Mouse (Mus musculus) forebrain, embryonic 16.5 days (tissue): ENCODE measurements around the gene Ptpre. TPM values are rescaled to one million over a fixed set of nuclear protein-coding genes. Genes with fewer than 3 reads are reported as not detected.

Experiments
- ATAC-seq: fragments of 200-750 bp; cut with Nextera tagmentation; 2 replicates; pipeline ENCODE4 v1.8.0; 2017; ENCODE audit warnings: mild to moderate bottlenecking, moderate library complexity
- H3K27ac ChIP-seq: fragments of 300-500 bp; sonication (generic); 2 replicates; pipeline ENCODE4 v1.5.1; 2014; ENCODE audit warnings: low read length, control low read depth
- H3K27me3 ChIP-seq: fragments of 300-500 bp; sonication (generic); replicated peaks from 2 replicates; pipeline ENCODE4 v1.6.1; 2014; ENCODE audit warnings: low read length; ENCODE audit not compliant: control insufficient read depth, insufficient read depth
- H3K36me3 ChIP-seq: fragments of 300-500 bp; sonication (generic); 2 replicates; pipeline ENCODE4 v1.6.1; 2014; ENCODE audit not compliant: control insufficient read depth, insufficient read depth
- H3K4me1 ChIP-seq: fragments of 300-500 bp; sonication (generic); replicated peaks from 2 replicates; pipeline ENCODE4 v1.6.1; 2014; ENCODE audit warnings: low read length; ENCODE audit not compliant: control insufficient read depth, insufficient read depth
- H3K4me2 ChIP-seq: fragments of 300-500 bp; sonication (generic); 2 replicates; pipeline ENCODE4 v1.6.1; 2014; ENCODE audit warnings: mild to moderate bottlenecking, low read length, control low read depth
- H3K4me3 ChIP-seq: fragments of 300-500 bp; sonication (generic); replicated peaks from 2 replicates; pipeline ENCODE4 v1.5.1; 2014; ENCODE audit warnings: mild to moderate bottlenecking, low read length, control low read depth
- H3K9ac ChIP-seq: fragments of 300-500 bp; sonication (generic); replicated peaks from 2 replicates; pipeline ENCODE4 v1.6.1; 2014; ENCODE audit warnings: low read depth, low read length, control low read depth
- H3K9me3 ChIP-seq: fragments of 300-500 bp; sonication (generic); 2 replicates; pipeline ENCODE4 v1.6.1; 2016; ENCODE audit warnings: low read length; ENCODE audit not compliant: control insufficient read depth
- WGBS: fragments of 180-500 bp; shearing (Covaris S2); extraction: QIAGEN DNeasy Blood & Tissue Kit; methylation state at CpG from one replicate; pipeline ENCODE4 v1.1.7; 2014; 5-methylcytosine and 5-hydroxymethylcytosine counted together
- polyA plus RNA-seq: library from polyadenylated mRNA; unstranded; fragments of >200 nt; fragmentation: Nextera tagmentation; extraction: Ambion mirVana; gene quantifications from 2 replicates; pipeline ENCODE4 v1.2.1, GENCODE M21; 2015

The Ptpre gene
- polyA plus RNA-seq, 1 experiment from 2014 or later = 4.5 TPM

GRCm38 (mm10) chr7:135544321-135544720, 7.0 kb downstream of the Ptpre start:
- no peak for ATAC-seq
- no peak overlapping the region for H3K4me2 ChIP-seq
- H3K27me3 ChIP-seq = 0 out of 2 replicates have a peak, but pooled peaks cover 3% of the 10 kb centered on the region
- no peak overlapping the region for H3K4me3 ChIP-seq
- H3K4me1 ChIP-seq = peaks cover 4% of the 10 kb centered on the region; the same call in 1 of the 2 replicates
- no peaks in the 10 kb centered on the region for H3K36me3 ChIP-seq
- no peak overlapping the region for H3K9ac ChIP-seq
- H3K9me3 ChIP-seq = no peaks in the 10 kb centered on the region
- H3K27ac ChIP-seq = no peak overlapping the region
- WGBS = 94% methylated on average over 6 of the region's 6 CpGs

- H3K4me3 ChIP-seq = no peak overlapping the region
- peaks cover 4% of the 10 kb centered on the region; the same call in 1 of the 2 replicates for H3K4me1 ChIP-seq
- no peaks in the 10 kb centered on the region for H3K27me3 ChIP-seq
- H3K36me3 ChIP-seq = no peaks in the 10 kb centered on the region
- no peak overlapping the region for H3K9ac ChIP-seq
- H3K27ac ChIP-seq = no peak overlapping the region
- H3K4me2 ChIP-seq = no peak overlapping the region
- ATAC-seq = no peak
- H3K9me3 ChIP-seq = no peaks in the 10 kb centered on the region
- 80% methylated on average over 7 of the region's 7 CpGs for WGBS
These were observed 8.7 kb downstream of the Ptpre start for GRCm38 (mm10) chr7:135545957-135546356.

GRCm38 (mm10) chr7:135546530-135546929, 9.2 kb downstream of the Ptpre start:
- no peak for ATAC-seq
- no peaks in the 10 kb centered on the region for H3K9me3 ChIP-seq
- H3K4me1 ChIP-seq = peaks cover 4% of the 10 kb centered on the region; the same call in 1 of the 2 replicates
- 59% methylated on average over 5 of the region's 5 CpGs for WGBS
- H3K36me3 ChIP-seq = no peaks in the 10 kb centered on the region
- no peaks in the 10 kb centered on the region for H3K27me3 ChIP-seq
- H3K4me3 ChIP-seq = no peak overlapping the region
- H3K9ac ChIP-seq = no peak overlapping the region
- H3K4me2 ChIP-seq = no peak overlapping the region
- H3K27ac ChIP-seq = no peak overlapping the region

- WGBS = 73% methylated on average over 6 of the region's 6 CpGs
- ATAC-seq = no peak
- H3K4me2 ChIP-seq = no peak overlapping the region
- peaks cover 4% of the 10 kb centered on the region; the same call in 1 of the 2 replicates for H3K4me1 ChIP-seq
- no peak overlapping the region for H3K4me3 ChIP-seq
- H3K9me3 ChIP-seq = no peaks in the 10 kb centered on the region
- no peaks in the 10 kb centered on the region for H3K27me3 ChIP-seq
- H3K36me3 ChIP-seq = no peaks in the 10 kb centered on the region
- no peak overlapping the region for H3K27ac ChIP-seq
- no peak overlapping the region for H3K9ac ChIP-seq
These were observed 11.2 kb downstream of the Ptpre start for GRCm38 (mm10) chr7:135548434-135548833.

- Histone ChIP-seq H3K27ac (no peak overlapping the region), H3K36me3 (no peaks in the 10 kb centered on the region), H3K9me3 (no peaks in the 10 kb centered on the region), H3K4me1 (peaks cover 2% of the 10 kb centered on the region; the same call in 1 of the 2 replicates), H3K4me3 (no peak overlapping the region), H3K4me2 (no peak overlapping the region), H3K27me3 (no peaks in the 10 kb centered on the region), H3K9ac (no peak overlapping the region)
- WGBS = 52% methylated on average over 1 of the region's 1 CpGs
- ATAC-seq = no peak
These were observed 14.3 kb downstream of the Ptpre start for GRCm38 (mm10) chr7:135551547-135551946.

- Histone ChIP-seq H3K27ac (no peak overlapping the region), H3K9me3 (no peaks in the 10 kb centered on the region), H3K4me2 (no peak overlapping the region), H3K27me3 (no peaks in the 10 kb centered on the region), H3K9ac (no peak overlapping the region), H3K4me1 (no peaks in the 10 kb centered on the region), H3K4me3 (no peak overlapping the region), H3K36me3 (no peaks in the 10 kb centered on the region)
- ATAC-seq = no peak
- 90% methylated on average over 3 of the region's 3 CpGs for WGBS
These were observed 16.3 kb downstream of the Ptpre start for GRCm38 (mm10) chr7:135553550-135553949.

GRCm38 (mm10) chr7:135556663-135557402, 19.6 kb downstream of the Ptpre start:
- 94% methylated on average over 3 of the region's 3 CpGs for WGBS

GRCm38 (mm10) chr7:135560280-135560679, 23.0 kb downstream of the Ptpre start:
- WGBS = 61% methylated on average over 1 of the region's 1 CpGs
- Histone ChIP-seq H3K36me3 (no peaks in the 10 kb centered on the region), H3K9ac (no peak overlapping the region), H3K27me3 (no peaks in the 10 kb centered on the region), H3K4me2 (no peak overlapping the region), H3K27ac (no peak overlapping the region), H3K9me3 (no peaks in the 10 kb centered on the region), H3K4me3 (no peak overlapping the region), H3K4me1 (peaks cover 8% of the 10 kb centered on the region; the same call in 1 of the 2 replicates)
- no peak for ATAC-seq

More at GRCm38 (mm10) chr7:135556663-135557402, 19.6 kb downstream of the Ptpre start:
- Histone ChIP-seq H3K27ac (no peak overlapping the region), H3K4me3 (no peak overlapping the region), H3K27me3 (no peaks in the 10 kb centered on the region), H3K4me1 (no peaks in the 10 kb centered on the region), H3K9me3 (no peaks in the 10 kb centered on the region), H3K4me2 (no peak overlapping the region), H3K9ac (no peak overlapping the region), H3K36me3 (no peaks in the 10 kb centered on the region)
- ATAC-seq = no peak

- Histone ChIP-seq H3K27ac (no peak overlapping the region; the same call in 1 of the 2 replicates), H3K27me3 (no peaks in the 10 kb centered on the region), H3K4me2 (no peak overlapping the region), H3K9me3 (no peaks in the 10 kb centered on the region), H3K9ac (no peak overlapping the region), H3K36me3 (no peaks in the 10 kb centered on the region), H3K4me1 (peaks cover 8% of the 10 kb centered on the region; the same call in 1 of the 2 replicates), H3K4me3 (no peak overlapping the region)
- peak; percentile 55; the same call in 1 of the 2 replicates for ATAC-seq
- WGBS = 47% methylated on average over 8 of the region's 8 CpGs
These were observed 26.7 kb downstream of the Ptpre start for GRCm38 (mm10) chr7:135564022-135564421.
